ENCODE assay signal across 8 mouse cellular contexts in the genomic region with DNA sequence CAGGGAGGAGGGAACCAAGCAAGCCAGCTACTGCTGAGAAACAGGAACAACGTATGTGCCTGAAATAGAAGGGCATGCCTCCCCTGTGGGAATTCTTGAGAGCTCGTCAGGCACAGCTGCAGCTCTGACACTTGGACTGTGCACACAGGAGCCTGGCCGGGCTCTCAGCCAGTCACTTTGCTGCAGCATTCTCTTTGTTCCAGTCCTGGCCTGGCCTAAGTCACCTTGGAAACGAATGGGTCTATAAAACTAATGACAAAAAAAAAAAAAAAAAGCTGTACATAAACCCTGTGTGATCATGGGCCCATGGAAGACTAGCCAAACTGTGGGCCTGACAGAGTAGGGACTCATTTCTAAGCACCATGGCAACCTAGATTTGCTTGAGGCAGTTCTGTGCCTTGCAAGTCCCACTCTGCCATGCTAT. TPM values are rescaled to one million over a fixed set of nuclear protein-coding genes. Genes with fewer than 3 reads are reported as not detected.
DNase-seq lines count a peak whose midpoint lies in the region; ATAC-seq and TF ChIP-seq lines count a peak whose summit lies in the region.

No protein-coding gene starts in this region.

- H3K4me2 ChIP-seq in stomach, embryonic 14.5 days (replicated peaks; ENCODE audit: low read depth, low read length): no peak overlapping the region
- H3K4me2 ChIP-seq in stomach, postnatal 0 days (replicated peaks; ENCODE audit: low read depth): no peak overlapping the region
- no peak overlapping the region for H3K4me2 ChIP-seq in forebrain, embryonic 13.5 days
- no peak overlapping the region for H3K4me2 ChIP-seq in neural tube, embryonic 13.5 days

- H3K9ac ChIP-seq in stomach, embryonic 14.5 days (replicated peaks; ENCODE audit: low read depth, low read length): no peak overlapping the region
- no peak overlapping the region for H3K9ac ChIP-seq in stomach, postnatal 0 days (ENCODE audit: low read length)
- no peak overlapping the region for H3K9ac ChIP-seq in forebrain, embryonic 13.5 days
- H3K9ac ChIP-seq in neural tube, embryonic 13.5 days: no peak overlapping the region

- H3K36me3 ChIP-seq in stomach, embryonic 14.5 days (ENCODE audit: control insufficient read depth, insufficient read depth, low read length): no peaks in the 10 kb centered on the region
- H3K36me3 ChIP-seq in stomach, postnatal 0 days (ENCODE audit: control insufficient read depth, insufficient read depth, low read length): no peaks in the 10 kb centered on the region
- no peaks in the 10 kb centered on the region for H3K36me3 ChIP-seq in forebrain, embryonic 13.5 days (ENCODE audit: poor library complexity, severe bottlenecking)
- H3K36me3 ChIP-seq in neural tube, embryonic 13.5 days: no peaks in the 10 kb centered on the region

- H3K4me3 ChIP-seq in stomach, embryonic 14.5 days (ENCODE audit: low read depth, low read length): no peak overlapping the region
- H3K4me3 ChIP-seq in stomach, postnatal 0 days (ENCODE audit: low read depth, low read length): no peak overlapping the region
- no peak overlapping the region for H3K4me3 ChIP-seq in forebrain, embryonic 13.5 days
- H3K4me3 ChIP-seq in neural tube, embryonic 13.5 days: no peak overlapping the region

- ATAC-seq in stomach, embryonic 14.5 days (ENCODE audit: insufficient number of reproducible peaks, insufficient read depth, low FRiP score, low read depth): peak; percentile 78; the same call in 1 of the 2 replicates
- no peak for ATAC-seq in stomach, postnatal 0 days (ENCODE audit: low FRiP score, low TSS enrichment)
- peak; percentile 89 for ATAC-seq in forebrain, embryonic 13.5 days
- peak; percentile 90 for ATAC-seq in neural tube, embryonic 13.5 days (ENCODE audit: low read depth)
- no peak for ATAC-seq in megakaryocyte-erythroid progenitor cell, adult 5-6 weeks (replicated peaks; ENCODE audit: low FRiP score, low TSS enrichment, poor library complexity, severe bottlenecking)

- TF ChIP-seq EP300 in stomach, postnatal 0 days (optimal IDR thresholded peaks at IDR 0.05): no peak

- no peak for TF ChIP-seq CTCF in stomach, postnatal 0 days (IDR thresholded peaks at IDR 0.05; ENCODE audit: low read depth)

- H3K9me3 ChIP-seq in stomach, embryonic 14.5 days (ENCODE audit: control insufficient read depth, low read depth, low read length): no peaks in the 10 kb centered on the region
- H3K9me3 ChIP-seq in stomach, postnatal 0 days (ENCODE audit: control insufficient read depth, low read length): no peaks in the 10 kb centered on the region
- H3K9me3 ChIP-seq in forebrain, embryonic 13.5 days (replicated peaks): no peaks in the 10 kb centered on the region
- H3K9me3 ChIP-seq in neural tube, embryonic 13.5 days: no peaks in the 10 kb centered on the region

- H3K27ac ChIP-seq in stomach, embryonic 14.5 days (ENCODE audit: low read length): no peak overlapping the region; the same call in 1 of the 2 replicates
- no peak overlapping the region for H3K27ac ChIP-seq in stomach, postnatal 0 days (replicated peaks)
- peak overlapping the region; percentile 65 for H3K27ac ChIP-seq in forebrain, embryonic 13.5 days
- peak overlapping the region; percentile 78 for H3K27ac ChIP-seq in neural tube, embryonic 13.5 days (replicated peaks)

- intact Hi-C loops in left cerebral cortex, postnatal 10 days (cut with DNase I): no loop called here

- DNase-seq in stomach, postnatal 0 days (ENCODE audit: low spot score): no peak
- peak; percentile 65 for DNase-seq in heart, postnatal 4 days
- DNase-seq in left cerebral cortex, postnatal 10 days (ENCODE audit: extremely low spot score in 1 of 2, low spot score in 2 of 2): peak; percentile 9 to 32
- no peak for DNase-seq in urinary bladder, adult 2 months (ENCODE audit: low spot score)

- peaks cover 13% of the 10 kb centered on the region; the same call in 1 of the 2 replicates for H3K4me1 ChIP-seq in stomach, embryonic 14.5 days (ENCODE audit: control insufficient read depth, insufficient read depth, low read length)
- 0 out of 2 replicates have a peak, but pooled peaks cover 3% of the 10 kb centered on the region for H3K4me1 ChIP-seq in stomach, postnatal 0 days (replicated peaks; ENCODE audit: control insufficient read depth, insufficient read depth)
- peaks cover 24% of the 10 kb centered on the region for H3K4me1 ChIP-seq in forebrain, embryonic 13.5 days
- H3K4me1 ChIP-seq in neural tube, embryonic 13.5 days (replicated peaks): peaks cover 31% of the 10 kb centered on the region

- no peaks in the 10 kb centered on the region for H3K27me3 ChIP-seq in stomach, embryonic 14.5 days (ENCODE audit: control insufficient read depth, insufficient read depth, low read length)
- H3K27me3 ChIP-seq in stomach, postnatal 0 days (ENCODE audit: control insufficient read depth, insufficient read depth, low read length): no peaks in the 10 kb centered on the region
- H3K27me3 ChIP-seq in forebrain, embryonic 13.5 days: no peaks in the 10 kb centered on the region
- no peaks in the 10 kb centered on the region for H3K27me3 ChIP-seq in neural tube, embryonic 13.5 days

- WGBS in stomach, embryonic 14.5 days: 9% methylated on average over 4 of the region's 4 CpGs
- 8% methylated on average over 4 of the region's 4 CpGs for WGBS in stomach, postnatal 0 days
- 4% methylated on average over 4 of the region's 4 CpGs for WGBS in forebrain, embryonic 13.5 days
- WGBS in neural tube, embryonic 13.5 days: 6% methylated on average over 4 of the region's 4 CpGs

RNA-seq across cellular contexts. Expression of gene 1500015O10Rik, which starts 31.8 kb away (rescaled TPM):
- 2.6 and 4.2 TPM in 2 replicates for polyA plus RNA-seq in stomach, embryonic 14.5 days (2014; fragmentation: Nextera tagmentation; extraction: Ambion mirVana)
- polyA plus RNA-seq in stomach, postnatal 0 days (2015; fragmentation: Nextera tagmentation; extraction: Ambion mirVana): 15.5 and 16.6 TPM in 2 replicates
- polyA plus RNA-seq in forebrain, embryonic 13.5 days (2015; fragmentation: Nextera tagmentation; extraction: Ambion mirVana): 9.1 and 15.2 TPM in 2 replicates
- 1 to 10 TPM; 4.9 to 5.4 TPM for total RNA-seq in heart, postnatal 4 days (2021)
- total RNA-seq in left cerebral cortex, postnatal 10 days (2021): 1 to 10 TPM; 1.9 to 2.1 TPM
- 12.3 and 15.2 TPM in 2 replicates for polyA plus RNA-seq in neural tube, embryonic 13.5 days (2015; fragmentation: Nextera tagmentation; extraction: Ambion mirVana)
- polyA plus RNA-seq in urinary bladder, adult 2 months (2012; rRNA removed): 3.3 and 4.7 TPM in 2 replicates
- not detected in 2 replicates for total RNA-seq in megakaryocyte-erythroid progenitor cell, adult 5-6 weeks (2014; fragmentation: Nextera tagmentation)
- not detected in 2 replicates for total RNA-seq in megakaryocyte-erythroid progenitor cell, adult 5-6 weeks (2017)

Comparison
In these comparisons a context has a peak if more than half of its experiments do, and no peak if none do; other contexts are left out.
1. ATAC-seq: peak in stomach, embryonic 14.5 days (single experiment), forebrain, embryonic 13.5 days (single experiment) and neural tube, embryonic 13.5 days (single experiment); none in stomach, postnatal 0 days (single experiment) and megakaryocyte-erythroid progenitor cell, adult 5-6 weeks (single experiment).
2. H3K27ac ChIP-seq: peak in forebrain, embryonic 13.5 days (single experiment) and neural tube, embryonic 13.5 days (single experiment); none in stomach, embryonic 14.5 days (single experiment) and stomach, postnatal 0 days (single experiment).
3. DNase-seq: peak in heart, postnatal 4 days (single experiment) and left cerebral cortex, postnatal 10 days (2 of 2); none in stomach, postnatal 0 days (single experiment) and urinary bladder, adult 2 months (single experiment).